Mouse (Mus musculus): ENCODE measurements around the gene P2ry6.

GRCm38 (mm10) chr7:100893249-100894056 lies 81.0 kb downstream of the P2ry6 start:
- TF ChIP-seq POLR2A (IDR thresholded peaks at IDR 0.05; ENCODE audit: extremely low read depth, insufficient read depth, low read length) (peak; percentile 44; the same call in 1 of the 2 replicates), CTCF (IDR thresholded peaks at IDR 0.05; ENCODE audit: extremely low read depth, insufficient read depth, low read length) (no peak)
